Mouse (Mus musculus) CH12.LX (cell line): ENCODE data around the gene Lmo1. TPM values are rescaled to one million over a fixed set of nuclear protein-coding genes. Genes with fewer than 3 reads are reported as not detected.

ENCODE experiments used
- DNase-seq: peaks from one replicate; pipeline ENCODE4 v3.0.0-alpha.2; 2013; ENCODE audit errors: extremely low read depth
- H3K27ac ChIP-seq: 2 replicates; pipeline ENCODE4 v1.5.1; 2012; ENCODE audit warnings: low read depth, mild to moderate bottlenecking, control low read depth, moderate library complexity; ENCODE audit not compliant: insufficient read depth
- H3K27me3 ChIP-seq: replicated peaks from 2 replicates; pipeline ENCODE3; 2012; ENCODE audit warnings: inconsistent platforms
- H3K36me3 ChIP-seq, 2 experiments: replicated peaks in 1 of 2; 2 replicates each; pipeline versions ENCODE3 to v1.6.1; 2012; ENCODE audit warnings: inconsistent platforms in 1 of 2, low read length in 1 of 2, mild to moderate bottlenecking in 1 of 2, mixed read lengths in 1 of 2, moderate library complexity in 1 of 2; ENCODE audit not compliant: control insufficient read depth in 1 of 2, insufficient read depth in 1 of 2
- H3K4me1 ChIP-seq, 2 experiments: 2 replicates each; pipeline ENCODE4 v1.6.1; 2012; ENCODE audit warnings: inconsistent platforms in 1 of 2, moderate library complexity in 1 of 2; ENCODE audit not compliant: insufficient read depth in 2 of 2, control insufficient read depth in 1 of 2
- H3K4me2 ChIP-seq: 2 replicates; pipeline ENCODE4 v1.6.1; 2012; ENCODE audit warnings: low read depth, mild to moderate bottlenecking, control low read depth; ENCODE audit not compliant: poor library complexity, insufficient read depth, severe bottlenecking
- H3K4me3 ChIP-seq, 3 experiments: fragments of 150-350 bp in 1 of 3; sonication (generic) in 1 of 3; replicated peaks in 1 of 3; 2 replicates each; pipeline versions ENCODE3 to v1.5.1; 2011 to 2012; ENCODE audit warnings: low read depth in 2 of 3, low read length in 2 of 3, mild to moderate bottlenecking in 2 of 3, moderate library complexity in 2 of 3, control low read depth in 1 of 3, improper control_type of control experiment in 1 of 3, inconsistent platforms in 1 of 3, mixed read lengths in 1 of 3; ENCODE audit not compliant: poor library complexity in 1 of 3
- H3K79me2 ChIP-seq: replicated peaks from 2 replicates; pipeline ENCODE4 v1.6.1; 2012; ENCODE audit warnings: mild to moderate bottlenecking, moderate library complexity; ENCODE audit not compliant: control insufficient read depth, poor library complexity, insufficient read depth, severe bottlenecking; ENCODE audit errors: extremely low read depth
- H3K9ac ChIP-seq: 2 replicates; pipeline ENCODE4 v1.6.1; 2012; ENCODE audit warnings: low read depth, mild to moderate bottlenecking, control low read depth, moderate library complexity; ENCODE audit not compliant: insufficient read depth
- H3K9me3 ChIP-seq: replicated peaks from 2 replicates; pipeline ENCODE3; 2012; ENCODE audit warnings: low read length, inconsistent platforms, mixed read lengths
- BHLHE40 ChIP-seq: IDR thresholded peaks from 2 replicates; pipeline ENCODE4 v1.6.1; 2011; ENCODE audit warnings: mild to moderate bottlenecking, low read depth, low read length, improper control_type of control experiment
- CHD1 ChIP-seq: IDR thresholded peaks from 2 replicates; pipeline ENCODE4 v1.6.1; 2012; ENCODE audit warnings: low read depth, low read length, improper control_type of control experiment, inconsistent platforms
- CTCF ChIP-seq, 2 experiments: IDR thresholded peaks in 1 of 2; conservative IDR thresholded peaks in 1 of 2; 2 replicates each; pipeline ENCODE4 v1.5.1; 2011 to 2012; ENCODE audit warnings: low read depth in 2 of 2, low read length in 2 of 2, improper control_type of control experiment in 1 of 2, inconsistent platforms in 1 of 2, mild to moderate bottlenecking in 1 of 2, moderate library complexity in 1 of 2
- E2F4 ChIP-seq: IDR thresholded peaks from 2 replicates; pipeline ENCODE4 v1.6.1; 2011; ENCODE audit warnings: low read depth, low read length, improper control_type of control experiment; ENCODE audit not compliant: insufficient replicate concordance
- ELF1 ChIP-seq: IDR thresholded peaks from 2 replicates; pipeline ENCODE4 v1.6.1; 2014; ENCODE audit warnings: low read depth, mild to moderate bottlenecking, inconsistent platforms, low read length, improper control_type of control experiment
- EP300 ChIP-seq: IDR thresholded peaks from 2 replicates; pipeline ENCODE4 v1.6.1; 2011; ENCODE audit warnings: low read length, improper control_type of control experiment
- ETS1 ChIP-seq: conservative IDR thresholded peaks from 2 replicates; pipeline ENCODE4 v1.6.1; 2012; ENCODE audit warnings: low read depth, mild to moderate bottlenecking, inconsistent platforms, low read length, improper control_type of control experiment, moderate library complexity
- GABPA ChIP-seq: IDR thresholded peaks from 2 replicates; pipeline ENCODE4 v1.6.1; 2012; ENCODE audit warnings: low read depth, low read length, improper control_type of control experiment, inconsistent platforms; ENCODE audit not compliant: insufficient replicate concordance
- HCFC1 ChIP-seq: IDR thresholded peaks from 2 replicates; pipeline ENCODE4 v1.6.1; 2012; ENCODE audit warnings: low read depth, mild to moderate bottlenecking, inconsistent platforms, low read length, improper control_type of control experiment
- IRF4 ChIP-seq: IDR thresholded peaks from 2 replicates; pipeline ENCODE4 v1.6.1; 2014; ENCODE audit warnings: low read depth, mild to moderate bottlenecking, inconsistent platforms, low read length, improper control_type of control experiment
- JUN ChIP-seq: IDR thresholded peaks from 2 replicates; pipeline ENCODE4 v1.6.1; 2011; ENCODE audit warnings: low read depth, mild to moderate bottlenecking, low read length, improper control_type of control experiment, moderate library complexity; ENCODE audit not compliant: insufficient read depth
- KAT2A ChIP-seq: IDR thresholded peaks from 2 replicates; pipeline ENCODE4 v1.6.1; 2012; ENCODE audit warnings: low read length, improper control_type of control experiment, inconsistent platforms; ENCODE audit not compliant: insufficient replicate concordance
- MAFK ChIP-seq: IDR thresholded peaks from 2 replicates; pipeline ENCODE4 v1.6.1; 2011; ENCODE audit warnings: low read length, improper control_type of control experiment; ENCODE audit not compliant: insufficient replicate concordance
- MAX ChIP-seq: IDR thresholded peaks from 2 replicates; pipeline ENCODE4 v1.6.1; 2011; ENCODE audit warnings: low read length, improper control_type of control experiment
- MEF2A ChIP-seq: IDR thresholded peaks from 2 replicates; pipeline ENCODE4 v1.6.1; 2014; ENCODE audit warnings: low read depth, mild to moderate bottlenecking, inconsistent platforms, low read length, improper control_type of control experiment, borderline replicate concordance
- NELFE ChIP-seq: IDR thresholded peaks from 2 replicates; pipeline ENCODE4 v1.6.1; 2011; ENCODE audit warnings: low read depth, low read length, improper control_type of control experiment
- NRF1 ChIP-seq: IDR thresholded peaks from 2 replicates; pipeline ENCODE4 v1.6.1; 2014; ENCODE audit warnings: low read depth, mild to moderate bottlenecking, inconsistent platforms, low read length, improper control_type of control experiment, moderate library complexity
- RAD21 ChIP-seq: IDR thresholded peaks from 2 replicates; pipeline ENCODE4 v1.6.1; 2011; ENCODE audit warnings: low read depth, mild to moderate bottlenecking, low read length, improper control_type of control experiment, moderate library complexity
- RCOR1 ChIP-seq: conservative IDR thresholded peaks from 2 replicates; pipeline ENCODE4 v1.6.1; 2012; ENCODE audit warnings: low read depth, mild to moderate bottlenecking, inconsistent platforms, low read length, improper control_type of control experiment
- SIN3A ChIP-seq: IDR thresholded peaks from 2 replicates; pipeline ENCODE4 v1.6.1; 2012; ENCODE audit warnings: low read length, improper control_type of control experiment, inconsistent platforms
- SMC3 ChIP-seq: IDR thresholded peaks from 2 replicates; pipeline ENCODE4 v1.6.1; 2011; ENCODE audit warnings: low read depth, low read length, improper control_type of control experiment
- UBTF ChIP-seq: IDR thresholded peaks from 2 replicates; pipeline ENCODE4 v1.6.1; 2012; ENCODE audit warnings: low read depth, mild to moderate bottlenecking, inconsistent platforms, low read length, improper control_type of control experiment, moderate library complexity
- USF2 ChIP-seq: conservative IDR thresholded peaks from 2 replicates; pipeline ENCODE4 v1.6.1; 2011; ENCODE audit warnings: low read depth, low read length, improper control_type of control experiment
- ZC3H11A ChIP-seq: IDR thresholded peaks from 2 replicates; pipeline ENCODE4 v1.6.1; 2012; ENCODE audit warnings: low read depth, mild to moderate bottlenecking, inconsistent platforms, low read length, improper control_type of control experiment
- ZMIZ1 ChIP-seq: IDR thresholded peaks from 2 replicates; pipeline ENCODE4 v1.6.1; 2012; ENCODE audit warnings: low read depth, mild to moderate bottlenecking, inconsistent platforms, low read length, improper control_type of control experiment
- ZNF384 ChIP-seq: IDR thresholded peaks from 2 replicates; pipeline ENCODE4 v1.6.1; 2012; ENCODE audit warnings: low read depth, low read length, improper control_type of control experiment, inconsistent platforms
- dilution Hi-C: fragments of 300-500 bp; cut with MboI; formaldehyde crosslinking; loops from 2 replicates; pipeline ENCODE4 v1.14.3; 2020; ENCODE audit warnings: low sequenced_read_pairs; ENCODE audit not compliant: extremely low pct_unique_long_range_greater_than_20kb, extremely low pct_ligation_motif_present
- in situ Hi-C: fragments of 300-500 bp; cut with MboI; formaldehyde crosslinking; loops from 3 replicates; pipeline ENCODE4 v1.14.3; 2019; ENCODE audit warnings: low sequenced_read_pairs, low pct_ligation_motif_present, low pct_unique_long_range_greater_than_20kb, mixed read lengths
- polyA plus RNA-seq: library from polyadenylated mRNA; unstranded; fragments of >175 nt; gene quantifications from 2 replicates; pipeline ENCODE4 v1.2.1, GENCODE M21; 2012; ENCODE audit warnings: low read depth; ENCODE audit not compliant: insufficient read length
- total RNA-seq, 2 experiments: library from RNA; depleted of rRNA; stranded (reverse); fragments of 300-350 nt in 1 of 2; fragments of >200 nt in 1 of 2; gene quantifications; 2 replicates each; pipeline ENCODE4 v1.2.3; 2012 to 2014

The Lmo1 gene
- total and polyA plus RNA-seq, 3 experiments = 0.30 TPM; not detected in 2

DNA sequence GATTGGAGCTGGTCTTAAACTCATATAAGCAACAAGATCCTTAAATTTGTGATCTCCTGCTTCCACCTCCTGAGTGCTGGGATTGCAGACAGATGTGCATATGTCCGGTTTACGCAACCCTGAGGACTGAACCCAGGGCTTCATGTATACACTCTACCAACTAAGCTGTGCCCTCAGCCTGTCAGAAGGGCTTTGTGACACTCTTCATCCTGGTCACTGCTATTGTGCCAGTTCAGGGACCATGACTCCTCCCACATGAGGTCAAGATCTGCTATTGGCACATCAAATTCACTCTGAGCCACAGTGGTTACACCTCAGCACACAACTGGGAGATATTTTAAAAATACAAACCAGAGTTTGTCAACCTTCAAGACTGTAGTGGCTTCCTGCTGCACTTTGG is 11.0 kb upstream of the Lmo1 start:
- Histone ChIP-seq H3K27ac (no peak overlapping the region), H3K4me1 (no peaks in the 10 kb centered on the region), H3K4me3 (no peak overlapping the region), H3K9ac (no peak overlapping the region), H3K4me2 (no peak overlapping the region), H3K36me3 (no peaks in the 10 kb centered on the region), H3K27me3 (peaks cover 69% of the 10 kb centered on the region), H3K79me2 (no peaks in the 10 kb centered on the region), H3K9me3 (no peaks in the 10 kb centered on the region)
- dilution Hi-C loops (no loop called here), in situ Hi-C loops (no loop called here)
- no peak for DNase-seq
- no peak for TF ChIP-seq KAT2A
- no peak for TF ChIP-seq BHLHE40
- TF ChIP-seq SMC3 = no peak
- TF ChIP-seq JUN = no peak
- TF ChIP-seq ZNF384 = no peak
- no peak for TF ChIP-seq ELF1
- TF ChIP-seq EP300 = no peak
- TF ChIP-seq RCOR1 = no peak
- TF ChIP-seq UBTF = no peak
- no peak for TF ChIP-seq ZC3H11A
- no peak for TF ChIP-seq RAD21
- TF ChIP-seq GABPA = no peak
- TF ChIP-seq SIN3A = no peak
- TF ChIP-seq E2F4 = no peak
- TF ChIP-seq CTCF (conservative IDR thresholded peaks at IDR 0.05 in 1 of 2, IDR thresholded peaks at IDR 0.05 in 1 of 2; ENCODE audit: low read depth in 2 of 2, low read length in 2 of 2) = no peak
- TF ChIP-seq CHD1 = no peak
- no peak for TF ChIP-seq MAX
- no peak for TF ChIP-seq NRF1
- no peak for TF ChIP-seq HCFC1
- TF ChIP-seq ETS1 = no peak

DNA sequence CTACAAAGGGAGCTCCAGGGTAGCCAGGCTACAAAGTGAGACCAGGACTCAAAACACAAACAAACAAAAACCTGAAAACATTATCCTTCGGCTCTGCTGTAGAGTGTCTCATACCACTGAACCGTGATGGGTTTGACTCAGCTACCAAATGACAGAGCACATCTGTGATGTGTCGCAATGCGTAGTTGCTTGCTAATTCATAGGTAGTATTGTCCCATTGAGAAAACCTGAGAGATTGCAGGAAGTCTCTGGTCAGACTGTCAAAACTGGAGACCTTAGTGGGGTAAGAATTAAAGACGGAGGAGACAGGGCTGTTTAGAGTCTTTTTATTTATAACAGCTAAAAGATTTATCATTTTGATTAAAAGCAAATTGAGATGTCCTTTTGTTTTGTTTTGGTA is 10.6 kb upstream of the Lmo1 start:
- H3K4me2 ChIP-seq = no peak overlapping the region
- H3K4me1 ChIP-seq = no peaks in the 10 kb centered on the region
- in situ Hi-C loops (no loop called here), dilution Hi-C loops (no loop called here)
- H3K27me3 ChIP-seq = peaks cover 67% of the 10 kb centered on the region
- H3K79me2 ChIP-seq = no peaks in the 10 kb centered on the region
- H3K9ac ChIP-seq = no peak overlapping the region
- H3K9me3 ChIP-seq = no peaks in the 10 kb centered on the region
- H3K36me3 ChIP-seq = no peaks in the 10 kb centered on the region
- no peak overlapping the region for H3K4me3 ChIP-seq
- no peak for TF ChIP-seq ZC3H11A
- TF ChIP-seq EP300 = no peak
- no peak for TF ChIP-seq NELFE
- TF ChIP-seq IRF4 = no peak
- TF ChIP-seq SMC3 = no peak
- TF ChIP-seq MEF2A = no peak
- TF ChIP-seq CTCF (conservative IDR thresholded peaks at IDR 0.05 in 1 of 2, IDR thresholded peaks at IDR 0.05 in 1 of 2; ENCODE audit: low read depth in 2 of 2, low read length in 2 of 2) = no peak
- no peak for TF ChIP-seq USF2
- no peak for TF ChIP-seq MAFK
- no peak for TF ChIP-seq BHLHE40
- TF ChIP-seq ZMIZ1 = no peak
- no peak for TF ChIP-seq ELF1
- DNase-seq = no peak
- H3K27ac ChIP-seq = no peak overlapping the region
